ENCODE assay signal across 12 mouse cellular contexts in the genomic region with DNA sequence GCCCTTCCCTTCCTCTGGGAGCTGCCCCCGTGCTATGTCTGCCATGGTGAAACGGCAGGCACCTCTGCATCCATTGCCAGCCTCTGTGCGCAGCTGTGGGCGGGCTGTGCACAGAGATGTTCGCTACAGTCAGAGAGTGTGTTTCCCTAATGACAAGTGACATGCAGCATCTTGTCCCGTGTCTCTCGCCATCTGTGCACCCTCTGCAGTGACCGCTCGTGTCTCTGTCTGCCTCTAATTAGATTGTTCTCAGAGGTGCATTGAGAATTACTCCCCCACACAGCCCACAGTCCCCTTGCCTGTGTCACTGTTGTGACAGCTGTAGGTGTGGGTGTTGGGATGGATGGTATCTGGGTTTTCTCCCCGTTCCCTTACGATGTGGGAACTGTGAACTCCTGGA.
DNase-seq lines count a peak whose midpoint lies in the region; ATAC-seq and TF ChIP-seq lines count a peak whose summit lies in the region.
"Had no signal": no experiment of that assay in that cellular context is flagged by ENCODE, and none has a peak within 500 bp of the region (broad histone marks: within the 10 kb centered on the region; RNA-seq: fewer than 3 reads in every experiment).

No protein-coding gene starts in this region.

- intact Hi-C loops in left cerebral cortex, postnatal 10 days (cut with DNase I) = no loop called here
- intact Hi-C loops in left cerebral cortex, postnatal 4 days (cut with DNase I) = no loop called here

- peak; percentile 73 to 75 for DNase-seq in cerebellum, postnatal 10 days
- no peak for DNase-seq in cerebellum, adult 2 months
- DNase-seq in left cerebral cortex, adult 11 months (ENCODE audit: low spot score) = peak; percentile 59
- no peak for DNase-seq in left cerebral cortex, postnatal 10 days (ENCODE audit: extremely low spot score in 1 of 2, low spot score in 2 of 2)
- peak; percentile 58 for DNase-seq in left cerebral cortex, postnatal 4 days
- peak; percentile 94 for DNase-seq in retina, postnatal 1 day
- DNase-seq in ovary, postnatal 14 days (ENCODE audit: low spot score) = no peak
- DNase-seq: gastrocnemius, postnatal 14 days; heart, postnatal 4 days; lung, embryonic 14.5 days had no signal

- H3K4me2 ChIP-seq in liver, embryonic 12.5 days = no peak overlapping the region
- H3K4me2 ChIP-seq: lung, embryonic 14.5 days; stomach, embryonic 15.5 days had no signal

- TF ChIP-seq POLR2A in cerebellum, adult 2 months (IDR thresholded peaks at IDR 0.05; ENCODE audit: borderline replicate concordance, insufficient read depth, low read length) = no peak

- no peaks in the 10 kb centered on the region for H3K27me3 ChIP-seq in cerebellum, adult 2 months (ENCODE audit: control insufficient read depth, insufficient read depth, low read length)
- H3K27me3 ChIP-seq in liver, embryonic 12.5 days (replicated peaks) = 0 out of 2 replicates have a peak, but pooled peaks cover 3% of the 10 kb centered on the region
- H3K27me3 ChIP-seq: stomach, embryonic 15.5 days had no signal

- 52% methylated on average over 11 of the region's 11 CpGs for WGBS in cerebellum, adult 2 months
- 69% methylated on average over 11 of the region's 11 CpGs for WGBS in liver, embryonic 12.5 days (ENCODE audit: insufficient replicate concordance)

- no peak overlapping the region for H3K4me3 ChIP-seq in cerebellum, adult 2 months (replicated peaks; ENCODE audit: insufficient read depth, low read depth, low read length)
- no peak overlapping the region for H3K4me3 ChIP-seq in liver, embryonic 12.5 days
- H3K4me3 ChIP-seq: stomach, embryonic 15.5 days had no signal

- H3K9me3 ChIP-seq in liver, embryonic 12.5 days (replicated peaks) = no peaks in the 10 kb centered on the region
- H3K9me3 ChIP-seq: stomach, embryonic 15.5 days had no signal

- no peak for ATAC-seq in liver, embryonic 12.5 days

- no peak overlapping the region for H3K9ac ChIP-seq in liver, embryonic 12.5 days
- H3K9ac ChIP-seq: lung, embryonic 14.5 days; stomach, embryonic 15.5 days had no signal

- no peak overlapping the region for H3K27ac ChIP-seq in cerebellum, adult 2 months (ENCODE audit: insufficient read depth, low read length)
- no peak overlapping the region for H3K27ac ChIP-seq in liver, embryonic 12.5 days
- H3K27ac ChIP-seq: stomach, embryonic 15.5 days had no signal

- H3K4me1 ChIP-seq in cerebellum, adult 2 months (ENCODE audit: control insufficient read depth, insufficient read depth, low read length) = 0 out of 2 replicates have a peak, but pooled peaks cover 2% of the 10 kb centered on the region
- H3K4me1 ChIP-seq in liver, embryonic 12.5 days = no peaks in the 10 kb centered on the region

- no peak for TF ChIP-seq CTCF in cerebellum, adult 2 months (IDR thresholded peaks at IDR 0.05; ENCODE audit: borderline replicate concordance, insufficient read depth, low read depth, low read length)

- H3K36me3 ChIP-seq in liver, embryonic 12.5 days = no peaks in the 10 kb centered on the region
- H3K36me3 ChIP-seq: stomach, embryonic 15.5 days had no signal

Comparison
In these comparisons a context has a peak if more than half of its experiments do, and no peak if none do; other contexts are left out.
1. DNase-seq: peak in cerebellum, postnatal 10 days (2 of 2), left cerebral cortex, adult 11 months (single experiment), left cerebral cortex, postnatal 4 days (single experiment) and retina, postnatal 1 day (single experiment); none in cerebellum, adult 2 months (0 of 2), left cerebral cortex, postnatal 10 days (0 of 2) and ovary, postnatal 14 days (single experiment).